Mouse (Mus musculus) skeletal muscle tissue, adult 2 months (tissue): Measurements from ENCODE around the gene Cdk15.
A peak's percentile ranks its signal among the peaks of the same experiment; 100 is the strongest.

ENCODE experiments used
- DNase-seq: peaks from one replicate; pipeline ENCODE4 v3.0.0-alpha.2; 2012; ENCODE audit warnings: low read depth, low spot score

The Cdk15 gene

DNA sequence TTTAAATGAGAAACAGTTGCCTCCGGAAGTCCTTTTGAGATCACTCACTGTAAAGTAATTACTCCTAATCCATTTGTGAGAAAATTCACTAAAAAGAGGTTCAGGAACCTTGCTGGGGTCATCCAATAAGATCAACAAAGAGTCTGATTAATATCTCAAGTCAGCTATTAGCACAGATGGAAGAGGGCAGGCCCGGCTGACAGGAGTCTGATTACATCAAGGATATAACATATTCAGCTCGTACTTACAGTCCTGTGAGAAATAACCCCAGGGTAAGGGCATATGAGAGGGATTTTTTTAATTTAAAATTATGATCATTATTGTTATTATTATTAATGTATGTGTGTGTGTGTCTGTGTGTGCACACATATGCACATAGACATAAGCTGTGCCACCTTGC, 15.5 kb downstream of the Cdk15 start:
- DNase-seq: no peak

DNA sequence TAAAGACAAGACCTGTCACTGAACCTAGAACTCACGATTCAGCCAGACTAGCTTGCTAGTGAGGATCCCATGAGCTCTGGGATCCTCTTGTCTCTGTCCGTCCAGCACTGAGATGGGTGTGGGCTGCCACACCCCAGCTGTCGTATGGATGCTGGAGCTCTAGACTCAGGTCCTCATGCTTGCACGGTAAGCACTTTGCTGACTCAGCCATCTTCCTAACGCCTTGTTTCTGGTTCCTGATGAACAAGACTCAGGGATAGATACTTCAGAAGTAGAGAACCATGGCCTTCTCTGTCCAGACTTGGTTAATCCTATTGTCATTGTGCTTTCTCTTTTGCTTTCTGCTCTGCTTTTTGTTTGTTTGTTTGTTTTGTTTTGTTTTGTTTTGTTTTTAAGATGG, 29.2 kb downstream of the Cdk15 start:
- DNase-seq: no peak

DNA sequence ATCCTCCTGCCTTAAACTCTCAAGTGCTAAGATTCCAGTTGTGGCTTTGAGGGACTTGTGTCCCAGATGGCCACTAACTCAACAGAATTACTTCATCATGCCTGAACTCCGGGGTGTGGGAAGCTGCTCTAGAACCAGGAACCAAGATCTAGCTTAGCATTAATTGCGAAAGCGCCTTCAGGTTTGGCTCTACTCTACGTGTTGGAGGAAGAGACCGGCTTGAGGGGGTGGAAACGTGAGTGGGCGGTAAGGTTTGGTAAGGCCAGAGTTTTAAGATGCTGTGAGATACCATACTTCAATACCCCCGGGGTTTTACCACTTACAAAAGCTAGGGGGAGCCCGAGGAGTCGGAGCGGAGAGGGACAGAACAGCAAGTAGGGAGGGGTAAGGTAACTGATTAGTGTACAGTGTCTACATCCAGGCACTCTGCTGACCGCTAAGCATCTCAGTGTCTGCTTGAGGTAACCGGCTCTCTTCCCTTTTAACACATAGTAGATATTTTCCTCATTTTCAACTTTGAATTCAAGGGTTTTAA, 29.7 kb downstream of the Cdk15 start:
- DNase-seq: no peak

DNA sequence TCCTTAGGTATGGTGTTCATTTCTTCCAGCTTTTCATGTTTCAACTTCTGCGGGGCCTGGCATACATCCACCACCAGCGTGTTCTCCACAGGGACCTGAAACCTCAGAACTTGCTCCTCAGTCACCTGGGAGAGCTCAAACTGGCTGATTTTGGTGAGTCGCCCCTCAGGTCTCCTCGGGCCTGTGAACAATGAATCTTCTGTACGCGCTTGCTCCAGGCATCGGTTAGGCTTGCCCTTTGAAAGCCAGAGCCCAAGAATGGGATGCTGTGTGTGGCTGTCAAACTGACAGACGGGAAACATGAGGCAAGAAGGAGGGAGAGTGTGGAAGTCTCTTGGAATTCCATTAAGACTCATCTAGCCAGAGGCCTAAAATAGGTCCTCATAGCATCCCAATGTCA, 31.0 kb downstream of the Cdk15 start:
- no peak for DNase-seq

DNA sequence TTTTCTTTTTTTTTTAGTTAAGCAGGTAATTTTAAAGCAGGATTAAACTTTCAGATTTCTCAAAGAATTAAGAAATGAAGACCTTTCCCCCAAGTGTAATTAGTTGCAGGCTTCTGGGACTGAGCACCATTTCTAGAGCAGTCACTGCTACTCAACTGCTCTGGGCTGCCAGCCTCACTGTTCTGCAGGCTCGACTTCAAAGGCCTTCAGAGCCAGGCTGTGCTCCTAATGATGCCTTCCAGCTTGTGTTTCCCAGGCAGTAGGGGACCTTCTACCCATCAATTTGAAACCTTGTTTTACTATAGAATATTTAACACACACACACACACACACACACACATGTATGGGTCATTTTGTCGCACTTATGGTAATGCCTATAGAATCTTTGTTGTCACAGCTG, 34.9 kb downstream of the Cdk15 start:
- no peak for DNase-seq

DNA sequence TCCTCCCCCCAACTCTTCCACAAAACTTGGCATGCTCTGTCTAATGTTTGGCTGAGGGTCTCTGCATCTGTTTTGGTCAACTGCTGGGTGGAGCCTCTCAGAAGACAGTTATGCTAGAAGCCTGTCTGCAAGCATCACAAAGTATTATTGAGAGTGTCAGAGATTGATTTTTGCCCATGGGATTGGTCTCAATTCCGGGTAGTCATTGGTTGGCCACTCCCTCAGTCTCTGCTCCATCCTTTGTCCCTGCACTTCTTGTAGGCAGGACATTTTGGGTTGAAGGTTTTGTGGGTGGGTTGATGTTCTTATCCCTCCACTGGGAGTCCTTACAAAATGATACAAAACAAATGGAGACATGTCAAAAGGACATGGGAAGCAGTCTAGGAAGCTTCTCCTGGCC, 39.1 kb downstream of the Cdk15 start:
- no peak for DNase-seq

DNA sequence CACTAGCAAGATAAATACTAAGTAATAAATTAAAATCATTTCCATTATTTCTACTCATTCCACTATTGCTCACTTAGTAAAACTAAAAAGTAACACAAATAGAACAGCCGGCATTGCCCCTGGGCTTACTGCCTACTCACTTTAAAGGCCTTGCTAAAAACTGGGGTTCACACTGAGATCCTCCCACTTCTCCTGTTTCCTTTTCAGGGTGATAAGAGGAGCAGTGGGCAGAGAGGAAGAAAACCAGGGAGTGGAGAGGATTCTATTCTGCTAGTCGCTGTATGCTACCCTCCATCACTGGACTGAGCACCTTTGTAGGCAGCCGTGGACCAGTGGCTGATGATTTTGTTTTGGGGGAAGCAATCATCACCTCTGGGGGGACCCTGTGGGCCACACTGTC, 40.5 kb downstream of the Cdk15 start:
- no peak for DNase-seq

DNA sequence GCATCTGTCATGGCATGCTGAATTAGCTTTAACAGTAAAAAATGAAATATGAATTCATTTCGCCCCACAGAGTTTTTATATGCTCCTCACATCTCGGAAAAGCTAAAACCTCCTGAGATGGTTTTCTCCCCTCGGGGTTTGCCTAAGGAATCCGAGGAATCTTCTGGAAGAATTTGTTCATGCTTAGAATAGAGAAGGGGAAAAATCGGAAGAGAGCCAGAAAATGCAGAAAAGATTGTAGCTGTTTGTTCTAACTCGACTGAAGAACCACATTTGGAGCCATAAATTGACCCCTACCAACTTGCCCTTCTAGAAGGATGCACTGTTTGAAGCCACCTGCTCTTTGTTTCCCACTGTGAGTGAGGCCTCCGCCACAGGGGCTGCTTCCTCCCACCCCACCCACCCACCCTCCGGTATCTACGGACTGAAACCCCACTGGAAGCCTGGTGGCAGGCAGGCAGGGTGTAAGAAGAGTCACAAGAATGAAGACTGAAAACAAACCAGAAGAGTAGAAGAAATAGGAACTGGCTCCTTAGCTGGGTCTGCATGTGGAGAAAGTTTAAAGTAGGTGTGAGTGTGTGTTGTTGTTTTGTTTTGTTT, 41.9 kb downstream of the Cdk15 start:
- DNase-seq: no peak

DNA sequence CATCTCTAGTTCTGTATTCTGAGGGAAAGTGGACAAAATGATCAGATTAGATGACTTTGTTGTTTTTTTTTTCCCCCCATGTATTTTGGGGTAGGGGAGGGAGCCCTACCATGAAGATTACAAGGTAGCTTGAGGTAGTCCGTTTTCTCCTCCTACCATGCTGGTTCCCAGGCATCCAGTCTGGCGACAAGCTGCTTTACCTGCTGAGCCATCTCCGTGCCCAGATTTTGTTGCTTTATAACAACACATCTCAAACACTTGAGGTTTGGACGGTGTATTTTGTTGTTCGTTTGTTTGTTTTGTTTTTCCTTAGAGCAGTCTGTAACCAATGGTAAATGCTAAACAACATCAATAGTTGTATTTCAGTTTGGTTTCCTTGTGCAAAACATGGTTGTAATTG, 50.6 kb downstream of the Cdk15 start:
- DNase-seq: no peak

DNA sequence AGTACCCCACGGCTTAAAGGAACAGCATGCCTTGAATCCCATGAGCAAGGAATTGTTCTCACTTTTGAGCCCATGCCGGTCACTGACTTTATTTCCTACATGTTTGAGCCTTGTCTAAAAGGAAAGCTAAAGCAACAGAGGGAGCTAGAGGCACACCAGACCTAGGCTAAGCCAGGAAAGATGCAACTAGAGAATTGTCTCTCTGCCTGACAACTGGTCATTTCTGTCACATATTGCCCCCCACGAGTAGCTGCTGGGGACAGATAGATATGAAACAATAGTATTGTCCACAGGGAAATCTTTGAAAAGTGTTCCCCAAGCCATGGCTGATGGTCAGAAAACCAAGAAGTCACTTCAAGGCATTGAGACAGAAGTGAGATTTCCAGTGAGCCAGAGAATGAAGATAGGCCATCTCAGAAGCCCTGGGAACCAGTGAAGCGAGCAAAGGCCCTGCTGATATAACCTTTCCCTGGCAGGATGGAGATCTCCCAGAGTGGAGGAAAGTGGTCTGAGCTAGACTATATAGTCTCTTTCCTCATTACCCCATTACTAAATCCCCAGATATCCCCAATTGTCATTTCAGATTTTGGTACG, 54.7 kb downstream of the Cdk15 start:
- DNase-seq: no peak

DNA sequence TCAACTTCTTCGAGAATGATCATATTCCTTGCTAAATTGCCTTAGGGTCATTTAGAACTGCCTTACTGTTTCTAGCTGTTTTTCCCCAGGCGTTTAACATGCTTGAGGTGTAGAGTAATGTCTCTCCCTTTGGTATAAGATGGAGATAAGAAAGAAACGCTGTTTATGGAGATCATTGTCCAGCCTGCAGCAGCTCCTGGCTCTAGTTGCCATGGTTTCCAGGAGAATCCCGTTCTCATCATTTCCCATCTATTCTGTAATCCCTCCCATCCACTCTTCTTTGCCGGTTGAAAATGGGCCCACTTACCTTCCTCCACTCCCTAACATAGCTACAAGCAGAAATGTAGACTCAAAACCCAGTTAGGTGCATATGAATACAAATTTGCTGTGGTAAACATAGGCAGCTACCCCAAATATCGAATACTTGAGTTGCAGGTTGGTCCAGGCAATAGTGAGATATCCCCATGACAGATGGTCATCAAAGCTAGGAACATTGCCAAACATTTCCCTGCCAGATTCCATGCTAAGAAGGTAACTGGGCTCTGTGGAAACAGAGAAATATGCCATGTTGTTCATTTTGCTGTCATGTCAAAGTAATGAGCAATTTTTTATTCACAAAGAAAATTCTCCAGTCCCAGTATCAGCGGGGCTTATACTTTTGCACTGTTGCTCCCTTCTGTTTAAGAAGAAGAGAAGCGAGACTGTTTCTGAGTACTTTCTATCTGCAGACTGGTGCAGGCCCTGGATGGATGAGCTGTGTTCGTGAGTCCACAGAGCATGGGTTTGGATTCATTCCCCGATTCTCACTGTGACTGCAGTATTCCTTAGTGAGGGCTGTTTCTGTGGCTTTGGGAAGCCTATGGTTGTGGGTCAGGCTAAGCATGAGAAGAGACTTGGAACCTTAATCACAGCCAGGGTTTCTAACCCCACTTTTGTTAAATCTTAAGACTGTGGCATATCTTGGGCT, 55.8 kb downstream of the Cdk15 start:
- DNase-seq: no peak

DNA sequence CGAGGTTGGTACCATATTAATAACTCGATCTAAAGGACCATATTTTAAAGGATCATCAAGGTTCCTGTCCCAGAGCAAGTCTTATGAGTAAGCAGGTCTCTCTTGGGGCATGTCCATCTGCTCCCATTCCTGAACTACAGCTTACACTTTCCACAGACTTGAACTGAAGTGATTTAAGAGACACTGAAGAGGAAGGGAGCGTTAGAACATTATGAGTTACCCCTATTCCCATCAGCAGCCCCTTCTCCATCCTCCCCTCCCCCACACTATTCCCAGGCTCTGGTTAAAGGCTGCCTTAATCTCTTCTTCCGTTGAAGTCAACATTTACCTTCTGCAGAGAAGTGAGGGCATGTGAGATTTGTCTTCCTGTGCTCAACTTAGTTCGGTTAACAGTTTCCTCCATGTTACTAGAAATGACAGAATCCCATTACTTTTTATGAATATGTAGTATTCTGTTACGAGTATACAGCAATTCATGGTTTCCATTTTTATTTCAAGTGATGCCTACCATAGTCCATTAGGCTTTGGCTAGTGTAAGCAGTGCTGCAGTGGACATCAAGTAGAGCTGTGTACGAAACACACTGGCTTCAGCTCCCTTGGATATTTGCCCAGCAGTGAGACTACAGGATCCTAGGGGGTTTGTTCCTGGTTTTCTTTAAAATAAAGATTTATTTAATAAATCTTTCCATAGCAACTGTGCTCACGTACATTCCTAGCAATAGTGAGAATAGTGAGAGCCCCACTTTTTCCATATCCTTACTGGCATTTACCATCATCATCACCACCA, 56.6 kb downstream of the Cdk15 start:
- no peak for DNase-seq

DNA sequence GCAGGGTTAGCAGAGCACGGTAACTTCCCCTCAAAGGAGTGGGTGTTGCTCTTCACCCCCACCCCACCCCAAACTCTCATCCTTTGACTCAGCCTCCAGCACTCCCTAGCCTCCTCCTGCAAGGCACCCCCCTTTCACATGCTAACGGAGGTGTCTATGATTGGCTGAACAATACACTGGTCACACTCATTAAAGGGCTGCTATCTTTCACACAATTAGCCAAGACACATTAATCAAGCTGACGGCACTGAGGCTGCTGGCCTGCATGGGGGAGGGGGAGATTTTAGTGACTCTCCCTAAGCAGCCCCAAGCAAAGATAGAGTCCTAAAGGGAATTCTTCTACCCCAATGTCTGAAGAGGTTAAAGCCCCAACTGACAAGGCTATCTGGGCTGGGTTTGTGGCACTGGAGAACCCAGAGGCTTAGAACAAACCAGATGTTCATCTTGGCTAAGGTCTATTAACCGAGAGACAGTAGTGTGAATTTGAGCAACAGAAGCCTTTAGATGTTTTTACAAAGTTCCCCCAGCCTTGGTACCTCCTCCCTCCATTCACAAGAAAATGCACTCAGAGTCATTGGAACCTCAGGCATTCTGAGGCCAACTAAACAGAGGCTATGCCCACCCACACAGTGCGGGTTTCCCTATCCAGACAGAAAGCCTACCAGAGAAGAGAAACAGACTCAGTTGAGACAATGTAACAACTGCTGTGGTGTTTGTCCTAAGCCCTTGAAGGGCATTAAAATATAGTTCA, 58.5 kb downstream of the Cdk15 start:
- DNase-seq: no peak

DNA sequence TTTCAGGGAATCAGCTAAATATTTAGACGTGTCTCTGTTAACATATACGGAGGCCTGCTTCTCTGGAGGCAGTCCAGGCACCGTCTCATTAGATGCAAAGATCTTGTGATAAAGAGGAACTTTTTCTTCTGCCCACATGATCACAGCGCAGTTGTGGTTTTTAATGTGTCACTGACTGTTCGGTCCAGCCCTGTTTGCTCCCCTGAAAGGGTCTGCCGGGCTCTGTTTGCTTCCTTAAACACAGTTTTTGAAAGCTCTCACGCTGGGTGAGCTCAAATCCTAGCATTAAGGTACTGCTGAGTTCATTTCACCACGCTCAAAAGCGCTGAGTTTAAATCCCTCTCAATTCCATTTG, 59.3 kb downstream of the Cdk15 start:
- DNase-seq: no peak

DNA sequence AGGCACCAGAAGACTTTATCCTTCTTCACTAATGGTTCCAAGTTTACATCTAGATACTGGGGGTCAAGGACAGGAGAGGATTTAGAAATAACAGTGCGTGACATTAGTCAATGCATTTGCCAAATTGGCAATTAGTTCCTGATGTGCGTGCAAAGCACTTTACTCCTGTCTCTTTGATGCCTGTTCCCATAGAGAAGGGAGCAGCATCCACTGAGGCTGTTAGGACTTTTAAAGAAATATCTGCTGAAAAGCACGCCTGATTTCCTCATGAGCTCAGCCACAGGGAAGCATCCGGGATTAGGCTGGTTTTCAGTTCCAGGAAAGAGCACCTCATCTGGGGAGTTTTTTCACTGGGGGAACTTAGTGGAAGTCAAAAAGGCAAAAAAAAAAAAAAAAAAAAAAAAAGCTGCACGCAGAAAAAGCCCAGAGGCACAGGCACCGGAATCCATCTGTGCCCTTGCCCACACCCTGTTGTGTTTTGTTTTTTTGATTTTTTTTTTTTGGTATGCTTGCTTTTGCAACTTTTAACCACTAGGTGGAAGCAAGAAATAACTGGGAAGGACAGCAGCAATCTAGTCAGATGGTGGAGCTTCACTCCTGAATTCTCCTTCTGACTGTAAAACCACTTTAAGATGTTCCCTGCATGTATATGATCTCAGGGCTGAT, 59.8 kb downstream of the Cdk15 start:
- DNase-seq: peak; percentile 56

DNA sequence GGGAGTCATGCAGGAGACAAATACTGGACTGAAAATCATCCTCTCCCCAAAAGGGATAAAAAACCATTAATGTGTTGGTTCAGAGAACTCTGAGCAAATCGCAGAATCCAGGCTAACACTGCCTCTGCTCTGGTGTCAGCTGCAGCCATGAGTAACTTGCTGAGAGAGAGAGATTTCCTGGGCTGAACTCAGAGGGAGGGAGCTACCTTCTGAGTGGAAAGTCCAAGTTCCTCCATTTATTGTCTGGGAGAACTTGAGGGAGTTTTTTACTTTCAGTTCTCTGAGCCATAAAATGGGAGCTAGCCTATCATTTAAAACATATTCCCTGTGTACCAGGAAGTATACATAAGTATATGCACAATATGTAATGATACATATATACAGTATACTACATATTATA, 60.7 kb downstream of the Cdk15 start:
- no peak for DNase-seq

DNA sequence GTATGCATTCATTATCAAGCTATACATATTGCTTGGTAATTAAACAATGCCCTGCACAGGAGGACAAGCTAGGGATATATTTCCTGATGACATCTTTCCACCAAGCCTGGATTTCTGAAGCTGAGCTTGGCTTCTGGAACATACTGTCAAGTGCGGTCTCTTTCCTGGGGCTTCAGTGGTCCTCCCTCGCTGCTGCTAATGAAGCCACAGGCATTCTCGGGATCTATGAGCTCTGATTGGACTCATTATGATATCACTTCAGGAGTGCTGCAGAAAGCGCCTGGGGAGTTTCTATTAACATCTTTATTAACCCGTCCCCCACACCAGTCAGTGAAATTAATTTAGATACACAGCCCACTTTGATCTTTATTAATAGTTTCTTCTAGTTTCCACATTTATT, 62.2 kb downstream of the Cdk15 start:
- DNase-seq: no peak

DNA sequence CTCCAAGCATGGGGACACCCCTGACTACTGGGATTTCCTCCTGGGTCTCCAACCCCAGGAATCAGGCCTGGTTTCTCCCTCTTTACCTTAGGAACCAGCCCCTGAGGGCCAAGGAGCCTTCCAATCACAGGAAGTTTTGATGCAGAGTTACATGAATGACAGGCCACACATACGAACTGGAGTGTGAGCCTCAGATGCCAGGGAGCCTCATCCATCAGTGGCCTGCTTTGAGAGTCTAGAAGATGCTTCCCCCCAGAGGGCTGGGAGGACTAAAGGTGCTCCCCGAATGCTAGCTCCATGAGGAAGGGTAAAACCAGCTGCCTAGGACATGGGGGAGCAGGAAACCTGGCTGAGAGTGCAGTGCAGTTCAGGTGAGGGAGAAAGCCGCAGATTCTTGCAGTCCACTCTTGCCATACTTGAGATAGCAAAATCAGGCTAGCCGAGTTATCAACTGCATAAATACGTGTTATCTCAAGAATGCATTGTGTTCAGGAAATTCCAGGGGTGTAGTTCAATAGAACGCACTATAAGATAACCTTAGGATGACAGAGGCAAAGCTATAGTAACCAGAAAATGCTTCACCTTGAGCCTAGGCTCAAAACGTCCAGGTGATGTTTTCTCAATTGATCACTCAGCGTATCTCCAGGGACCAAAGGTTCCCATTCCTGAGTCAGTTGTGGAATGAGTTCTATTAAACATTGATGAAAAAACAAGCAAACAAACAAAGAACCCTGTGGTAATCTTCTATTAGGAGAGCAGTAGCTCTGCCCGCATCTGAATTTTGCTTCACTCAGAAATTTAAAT, 64.6 kb downstream of the Cdk15 start:
- DNase-seq: no peak

DNA sequence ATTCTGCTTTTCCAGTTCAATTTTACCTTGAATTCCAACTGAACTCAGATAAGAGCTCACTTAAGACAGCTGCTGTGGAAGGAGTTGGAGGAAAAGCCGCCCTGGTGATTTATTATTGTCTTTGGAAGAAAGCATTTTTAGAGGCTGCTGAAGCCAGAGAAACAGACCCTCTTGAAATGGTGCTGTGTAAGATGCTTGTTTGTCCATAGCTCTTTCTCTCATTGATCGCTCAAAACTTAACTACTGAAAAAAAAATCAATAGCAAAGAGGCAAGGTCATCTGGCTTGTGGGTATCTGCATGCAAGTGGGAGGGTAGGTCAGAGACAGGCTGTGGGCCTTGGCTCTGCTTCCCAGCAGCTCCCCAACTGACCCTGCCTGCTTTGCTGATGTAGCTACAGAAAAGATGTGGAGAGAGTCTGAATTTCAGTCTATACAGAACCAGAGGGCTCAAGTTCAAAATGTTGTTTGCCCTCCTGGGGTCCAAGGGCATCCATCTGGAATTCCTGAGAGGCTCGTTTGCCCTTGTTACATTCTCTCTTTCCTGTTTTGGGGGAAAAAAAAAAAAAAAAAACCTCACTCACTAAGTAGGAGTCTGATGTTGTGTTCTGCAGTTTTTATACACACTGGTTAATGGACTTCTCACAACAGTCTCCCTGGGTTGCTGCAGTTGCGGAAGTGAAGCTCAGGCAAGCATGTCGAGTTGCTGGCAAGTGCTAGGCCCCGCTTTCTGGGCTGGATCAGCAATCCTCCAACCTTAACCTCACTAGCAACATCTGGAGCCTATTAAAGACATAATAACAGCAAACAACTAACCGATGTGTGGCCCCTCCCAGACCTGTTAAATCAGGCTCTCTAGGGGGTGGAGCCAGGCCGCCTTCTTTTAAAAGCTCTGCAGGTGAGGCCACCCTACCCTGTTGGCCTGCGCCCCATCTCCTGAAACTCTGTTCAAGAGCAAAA, 65.5 kb downstream of the Cdk15 start:
- peak; percentile 18 for DNase-seq
